ENCODE assay signal across 14 mouse cellular contexts in genomic region chr9:51788466-51788865, GRCm38 (mm10).
"Had no signal": no experiment of that assay in that cellular context is flagged by ENCODE, and none has a peak within 500 bp of the region (broad histone marks: within the 10 kb centered on the region; RNA-seq: fewer than 3 reads in every experiment).

No protein-coding gene starts in this region.

- H3K36me3 ChIP-seq: liver, embryonic 13.5 days; midbrain, embryonic 10.5 days; midbrain, embryonic 13.5 days had no signal

- ATAC-seq: midbrain, embryonic 13.5 days; midbrain, embryonic 16.5 days had no signal

- H3K4me1 ChIP-seq: liver, embryonic 13.5 days; megakaryocyte, embryonic 14.5 days; midbrain, embryonic 10.5 days had no signal

- H3K4me3 ChIP-seq: left cerebral cortex, adult 2 months; liver, embryonic 13.5 days; megakaryocyte, embryonic 14.5 days; midbrain, embryonic 10.5 days; midbrain, embryonic 13.5 days had no signal

- H3K27me3 ChIP-seq: liver, embryonic 13.5 days; megakaryocyte, embryonic 14.5 days; midbrain, embryonic 13.5 days had no signal

- DNase-seq: kidney, adult 2 months; kidney, postnatal 25 days; layer of hippocampus, postnatal 36 days; liver, embryonic 13.5 days; lung, adult 2 months; thymus, adult 2 months; thymus, postnatal 14 days had no signal

- H3K27ac ChIP-seq: kidney, postnatal 0 days; left cerebral cortex, adult 2 months; liver, embryonic 13.5 days; midbrain, embryonic 10.5 days; midbrain, embryonic 13.5 days; stomach, postnatal 0 days had no signal

- H3K9ac ChIP-seq: liver, embryonic 13.5 days; midbrain, embryonic 13.5 days had no signal
